Mouse (Mus musculus): ENCODE data around the gene Gm11559. TPM values are rescaled to one million over a fixed set of nuclear protein-coding genes. Genes with fewer than 3 reads are reported as not detected.
"Not testable (repeated sequence)": the region's sequence is repeated elsewhere in the genome, so short reads cannot be mapped to it uniquely, and the experiment has no call there.

Gene Gm11559
- total RNA-seq (2021), result not detected
- long read RNA-seq, experiment 1, result 0 reads
- long read RNA-seq, experiment 2, result 0 reads

- DNase-seq, result not testable (repeated sequence)
Measured at GRCm38 (mm10) chr11:99864176-99864575, at the start of gene Gm11559. TSS of gene Gm11559 (plus strand) at chr11:99864476.

- not testable (repeated sequence) for DNase-seq
Measured at GRCm38 (mm10) chr11:99815566-99815965, 48.7 kb upstream of the Gm11559 start, which contains the start of gene Gm11564. TSS of gene Gm11564 (minus strand) at chr11:99815666.

GRCm38 (mm10) chr11:99837966-99838365 lies 26.3 kb upstream of the Gm11559 start, which contains the start of gene 2300003K06Rik:
TSS of gene 2300003K06Rik (minus strand) at chr11:99838066.
- DNase-seq, result no peak

GRCm38 (mm10) chr11:99842185-99842584 lies 22.1 kb upstream of the Gm11559 start:
- no peak for DNase-seq

GRCm38 (mm10) chr11:99846746-99847145 lies 17.5 kb upstream of the Gm11559 start:
- DNase-seq, result no peak

- DNase-seq, result no peak
Measured at GRCm38 (mm10) chr11:99851508-99851907, 12.8 kb upstream of the Gm11559 start, which contains the start of gene Krtap4-16. TSS of gene Krtap4-16 (minus strand) at chr11:99851608.

- peak; percentile 2 for DNase-seq
Measured at GRCm38 (mm10) chr11:99854121-99854520, 10.2 kb upstream of the Gm11559 start.

GRCm38 (mm10) chr11:99857617-99858016 lies 6.7 kb upstream of the Gm11559 start, which contains the start of gene Gm11568:
TSS of gene Gm11568 (plus strand) at chr11:99857917.
- no peak for DNase-seq

- no peak for DNase-seq
Measured at GRCm38 (mm10) chr11:99858761-99859160, 5.5 kb upstream of the Gm11559 start.

GRCm38 (mm10) chr11:99873089-99873488 lies 8.8 kb downstream of the Gm11559 start, which contains the start of gene Krtap9-1:
TSS of gene Krtap9-1 (plus strand) at chr11:99873389.
- DNase-seq, result not testable (repeated sequence)

GRCm38 (mm10) chr11:99878887-99879286 lies 14.6 kb downstream of the Gm11559 start, which contains the start of gene Gm11567:
TSS of gene Gm11567 (plus strand) at chr11:99879187.
- not testable (repeated sequence) for DNase-seq

- no peak for DNase-seq
Measured at GRCm38 (mm10) chr11:99907620-99908019, 43.3 kb downstream of the Gm11559 start, which contains the start of gene Krtap31-1. TSS of gene Krtap31-1 (plus strand) at chr11:99907920.

GRCm38 (mm10) chr11:99914451-99914850 lies 50.2 kb downstream of the Gm11559 start, which contains the start of gene Gm11565:
TSS of gene Gm11565 (plus strand) at chr11:99914751.
- no peak for DNase-seq

Other genes starting within 250 kb of the Gm11559 start
- gene Krtap2-4, start 249.6 kb upstream of the Gm11559 start, total RNA-seq (2021), result not detected
- gene Gm11562, start 244.0 kb upstream of the Gm11559 start, total RNA-seq (2021), result not detected
- gene Krtap4-1, start 236.2 kb upstream of the Gm11559 start, total RNA-seq (2021), result not detected
- not detected for gene Krtap4-2, start 229.4 kb upstream of the Gm11559 start, total RNA-seq (2021)
- gene Krtap4-7, start 220.4 kb upstream of the Gm11559 start, total RNA-seq (2021), result not detected
- gene Gm11555, start 214.2 kb upstream of the Gm11559 start, total RNA-seq (2021), result not detected
- not detected for gene Gm11563, start 205.5 kb upstream of the Gm11559 start, total RNA-seq (2021)
- not detected for gene Krtap4-6, start 198.5 kb upstream of the Gm11559 start, total RNA-seq (2021)
- not detected for gene Gm14190, start 173.7 kb upstream of the Gm11559 start, total RNA-seq (2021)
- not detected for gene Gm14180, start 130.2 kb upstream of the Gm11559 start, total RNA-seq (2021)
- gene Gm11595, start 91.6 kb upstream of the Gm11559 start, total RNA-seq (2021), result not detected
- not detected for gene Krtap4-8, start 83.8 kb upstream of the Gm11559 start, total RNA-seq (2021)
- gene Krtap4-9, start 79.3 kb upstream of the Gm11559 start, total RNA-seq (2021), result not detected
- not detected for gene Gm11596, start 71.0 kb upstream of the Gm11559 start, total RNA-seq (2021)
- gene Gm11569, start 65.5 kb upstream of the Gm11559 start, total RNA-seq (2021), result not detected
- not detected for gene Gm11554, start 60.0 kb upstream of the Gm11559 start, total RNA-seq (2021)
- not detected for gene Krtap4-13, start 54.6 kb upstream of the Gm11559 start, total RNA-seq (2021)
- gene Gm11564, start 48.8 kb upstream of the Gm11559 start, total RNA-seq (2021), result not detected
- not detected for gene 2300003K06Rik, start 26.4 kb upstream of the Gm11559 start, total RNA-seq (2021)
- not detected for gene Krtap4-16, start 12.9 kb upstream of the Gm11559 start, total RNA-seq (2021)
- not detected for gene Gm11568, start 6.6 kb upstream of the Gm11559 start, total RNA-seq (2021)
- not detected for gene Krtap9-1, start 8.9 kb downstream of the Gm11559 start, total RNA-seq (2021)
- gene Gm11567, start 14.7 kb downstream of the Gm11559 start, total RNA-seq (2021), result not detected
- gene Krtap31-1, start 43.4 kb downstream of the Gm11559 start, total RNA-seq (2021), result not detected
- not detected for gene Gm11565, start 50.3 kb downstream of the Gm11559 start, total RNA-seq (2021)
- not detected for gene Krtap31-2, start 71.8 kb downstream of the Gm11559 start, total RNA-seq (2021)
- not detected for gene Krtap9-5, start 84.0 kb downstream of the Gm11559 start, total RNA-seq (2021)
- gene Krtap29-1, start 114.6 kb downstream of the Gm11559 start, total RNA-seq (2021), result not detected
- gene Krtap16-1, start 122.1 kb downstream of the Gm11559 start, total RNA-seq (2021), result not detected
- gene Krtap17-1, start 129.5 kb downstream of the Gm11559 start, total RNA-seq (2021), result not detected
- gene Krt33a, start 151.7 kb downstream of the Gm11559 start, total RNA-seq (2021), result not detected
- gene Krt33b, start 165.4 kb downstream of the Gm11559 start, total RNA-seq (2021), result not detected
- not detected for gene Krt34, start 177.1 kb downstream of the Gm11559 start, total RNA-seq (2021)
- not detected for gene Krt31, start 186.1 kb downstream of the Gm11559 start, total RNA-seq (2021)
- gene Krt32, start 223.8 kb downstream of the Gm11559 start, total RNA-seq (2021), result not detected
- gene Krt35, start 231.8 kb downstream of the Gm11559 start, total RNA-seq (2021), result not detected
- under 1 TPM; 0.21 to 0.51 TPM for gene Krt36, start 241.2 kb downstream of the Gm11559 start, total RNA-seq (2021)